Mouse (Mus musculus) heart, embryonic 10.5 days (tissue): ENCODE results near the gene Gm5916. TPM values are rescaled to one million over a fixed set of nuclear protein-coding genes. Genes with fewer than 3 reads are reported as not detected.

Source experiments
- DNase-seq: peaks from one replicate; pipeline ENCODE4 v3.0.0-alpha.2; 2017; ENCODE audit warnings: low spot score
- H3K27ac ChIP-seq: fragments of 300-500 bp; sonication (generic); 2 replicates; pipeline ENCODE4 v1.5.1; 2016; ENCODE audit warnings: mild to moderate bottlenecking
- H3K27me3 ChIP-seq: fragments of 300-500 bp; sonication (generic); 2 replicates; pipeline ENCODE4 v1.6.1; 2016; ENCODE audit warnings: mild to moderate bottlenecking; ENCODE audit not compliant: poor library complexity, insufficient read depth, severe bottlenecking
- H3K36me3 ChIP-seq: fragments of 300-500 bp; sonication (generic); 2 replicates; pipeline ENCODE4 v1.6.1; 2016; ENCODE audit warnings: mild to moderate bottlenecking, moderate library complexity
- H3K4me1 ChIP-seq: fragments of 300-500 bp; sonication (generic); 2 replicates; pipeline ENCODE4 v1.6.1; 2016; ENCODE audit warnings: mild to moderate bottlenecking
- H3K4me3 ChIP-seq: fragments of 300-500 bp; sonication (generic); 2 replicates; pipeline ENCODE4 v1.5.1; 2016; ENCODE audit warnings: mild to moderate bottlenecking, moderate library complexity
- H3K9me3 ChIP-seq: fragments of 300-500 bp; sonication (generic); 2 replicates; pipeline ENCODE4 v1.6.1; 2016; ENCODE audit warnings: mild to moderate bottlenecking, moderate library complexity
- WGBS: fragments of 180-500 bp; shearing (Covaris S2); methylation state at CpG from one replicate; pipeline ENCODE4 v1.1.7; 2016; 5-methylcytosine and 5-hydroxymethylcytosine counted together
- polyA plus RNA-seq: library from polyadenylated mRNA; unstranded; fragments of >200 nt; fragmentation: Nextera tagmentation; extraction: Ambion mirVana; gene quantifications from 2 replicates; pipeline ENCODE4 v1.2.1, GENCODE M21; 2016

The Gm5916 gene
- polyA plus RNA-seq = not detected in 2 replicates

DNA sequence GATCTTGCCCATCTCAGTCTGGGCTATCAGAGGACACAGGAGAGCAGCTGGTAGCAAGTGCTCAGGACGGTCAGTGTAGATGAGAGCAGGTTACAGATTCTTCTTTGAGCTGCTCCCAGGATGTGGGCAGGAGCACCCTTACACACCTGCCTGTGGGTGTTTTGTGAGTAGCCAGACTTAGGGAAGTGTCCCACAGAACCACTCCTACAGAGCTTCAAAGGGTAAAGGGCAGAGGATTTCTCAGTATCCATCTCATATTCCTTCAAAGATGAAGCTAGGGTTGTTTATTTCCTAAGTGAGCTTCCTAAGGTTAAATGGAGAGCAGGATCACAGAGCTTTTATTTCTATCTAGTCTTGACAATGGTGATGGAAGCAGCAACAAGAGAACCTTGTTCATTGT lies at the start of gene Gm5916:
Gene Gm5916 (minus strand): TSS at position 101 of the 400 bp plus-strand sequence.
- Histone ChIP-seq H3K4me1 (no peaks in the 10 kb centered on the region), H3K27me3 (no peaks in the 10 kb centered on the region), H3K36me3 (no peaks in the 10 kb centered on the region), H3K27ac (no peak within 1 kb of the TSS), H3K4me3 (no peak within 1 kb of the TSS), H3K9me3 (0 out of 2 replicates have a peak, but pooled peaks cover 3% of the 10 kb centered on the region)
- WGBS = 83% methylated on average over 1 of the region's 1 CpGs
- DNase-seq = no peak

Other genes starting within 250 kb of the Gm5916 start
- not detected in 2 replicates for gene 9230113P08Rik, start 220.4 kb downstream of the Gm5916 start, polyA plus RNA-seq